Mouse (Mus musculus) G1E (cell line): ENCODE data around the gene Unc45b. TPM values are rescaled to one million over a fixed set of nuclear protein-coding genes. Genes with fewer than 3 reads are reported as not detected.

Experiments used
- ATAC-seq: 2 replicates; pipeline ENCODE4 v1.8.0; 2016; ENCODE audit warnings: mild to moderate bottlenecking; ENCODE audit not compliant: insufficient number of reproducible peaks, poor library complexity, low FRiP score, severe bottlenecking; ENCODE audit errors: extremely low read depth
- DNase-seq: peaks from one replicate; pipeline ENCODE4 v3.0.0; 2012; ENCODE audit warnings: low spot score
- H3K27me3 ChIP-seq: 2 replicates; pipeline ENCODE4 v1.6.1; 2012; ENCODE audit warnings: mild to moderate bottlenecking, low read length, inconsistent platforms; ENCODE audit not compliant: insufficient read depth
- H3K36me3 ChIP-seq: replicated peaks from 2 replicates; pipeline ENCODE3; 2012; ENCODE audit warnings: mild to moderate bottlenecking, inconsistent platforms
- H3K4me1 ChIP-seq: 2 replicates; pipeline ENCODE4 v1.6.1; 2012; ENCODE audit warnings: low read depth, low read length, inconsistent platforms, mixed read lengths; ENCODE audit not compliant: insufficient read depth
- H3K4me3 ChIP-seq: 2 replicates; pipeline ENCODE4 v1.5.1; 2012; ENCODE audit warnings: low read depth, mild to moderate bottlenecking, inconsistent platforms, low read length, moderate library complexity, mixed read lengths
- H3K9me3 ChIP-seq: replicated peaks from 2 replicates; pipeline ENCODE4 v1.6.1; 2012; ENCODE audit warnings: inconsistent platforms
- CTCF ChIP-seq: IDR thresholded peaks from 2 replicates; pipeline ENCODE4 v1.5.1; 2012; ENCODE audit warnings: low read depth, low read length, inconsistent platforms, mixed read lengths
- GATA1 ChIP-seq: IDR thresholded peaks from 2 replicates; pipeline ENCODE4 v1.6.1; 2012; ENCODE audit warnings: borderline replicate concordance, low read length, inconsistent platforms, mixed read lengths
- GATA2 ChIP-seq: IDR thresholded peaks from 2 replicates; pipeline ENCODE4 v1.6.1; 2012; ENCODE audit warnings: low read depth, low read length, inconsistent platforms, borderline replicate concordance
- POLR2AphosphoS5 ChIP-seq: IDR thresholded peaks from 2 replicates; pipeline ENCODE4 v1.6.1; 2012; ENCODE audit warnings: low read depth, low read length, inconsistent platforms; ENCODE audit not compliant: insufficient replicate concordance
- TAL1 ChIP-seq: conservative IDR thresholded peaks from 2 replicates; pipeline ENCODE4 v1.6.1; 2012; ENCODE audit warnings: low read depth, low read length, inconsistent platforms, mixed read lengths
- polyA plus RNA-seq: library from polyadenylated mRNA; stranded (reverse); fragments of >175 nt; gene quantifications from 2 replicates; pipeline ENCODE4 v1.2.3, GENCODE M21; 2012
- total RNA-seq, 2 experiments: library from RNA; stranded (forward) in 1 of 2; stranded (reverse) in 1 of 2; fragments of 200-1000 nt in 1 of 2; fragments of >200 nt in 1 of 2; fragmentation: Nextera tagmentation in 1 of 2; gene quantifications; 2 replicates each; pipeline ENCODE4 v1.2.3; 2014 to 2017

Unc45b gene
- total and polyA plus RNA-seq, 3 experiments: 0.01 to 0.38 (median 0.33) TPM

DNA sequence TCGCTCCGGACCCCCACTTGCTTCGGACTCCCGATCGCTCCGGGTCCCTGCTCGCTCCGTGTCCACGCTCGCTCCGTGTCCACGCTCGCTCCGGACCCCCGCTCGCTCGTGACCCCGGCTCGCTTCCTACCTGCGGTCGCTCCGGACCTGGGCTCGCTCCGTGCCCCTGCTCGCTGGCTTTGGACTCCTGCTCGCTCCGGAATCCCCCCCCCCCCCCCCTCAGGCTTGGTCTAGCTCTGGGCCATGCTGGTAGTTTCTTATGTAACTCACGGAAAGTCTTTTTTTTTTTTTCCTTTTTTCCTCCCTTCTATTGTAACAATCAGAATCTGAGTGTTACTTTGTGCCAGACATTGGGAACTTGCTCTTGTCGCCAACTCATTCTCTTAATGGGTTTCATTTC lies 22.8 kb downstream of the Unc45b start:
- Histone ChIP-seq H3K4me3 (no peak overlapping the region), H3K27me3 (peaks cover 6% of the 10 kb centered on the region), H3K9me3 (peaks cover 44% of the 10 kb centered on the region), H3K4me1 (no peaks in the 10 kb centered on the region), H3K36me3 (no peaks in the 10 kb centered on the region)
- ATAC-seq (no peak), DNase-seq (no peak)
- no peak for TF ChIP-seq GATA2
- no peak for TF ChIP-seq CTCF
- no peak for TF ChIP-seq GATA1
- no peak for TF ChIP-seq POLR2AphosphoS5
- no peak for TF ChIP-seq TAL1

DNA sequence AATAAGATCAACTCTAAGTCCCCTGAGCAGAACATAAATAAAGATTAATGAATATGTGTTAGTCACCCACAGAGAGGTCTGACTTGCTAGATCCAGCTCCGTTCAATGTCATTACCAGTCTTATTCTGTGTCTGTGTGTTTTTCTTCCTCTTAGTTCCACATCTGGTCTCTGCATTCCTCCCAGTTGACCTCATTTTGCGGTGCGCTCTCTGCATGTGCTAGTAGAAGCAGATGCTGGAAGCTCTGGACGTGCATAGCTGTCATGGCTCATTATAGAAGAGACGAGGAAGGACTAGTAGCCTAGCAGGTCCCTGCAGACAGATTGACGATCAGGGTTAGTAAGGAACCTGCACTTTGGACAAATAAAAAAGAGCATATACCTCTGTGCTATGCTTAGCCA lies 33.0 kb downstream of the Unc45b start:
- Histone ChIP-seq H3K4me1 (0 out of 2 replicates have a peak, but pooled peaks cover 3% of the 10 kb centered on the region), H3K36me3 (no peaks in the 10 kb centered on the region), H3K9me3 (no peaks in the 10 kb centered on the region), H3K4me3 (no peak overlapping the region), H3K27me3 (peaks cover 27% of the 10 kb centered on the region)
- ATAC-seq (no peak), DNase-seq (no peak)
- TF ChIP-seq CTCF: no peak
- TF ChIP-seq TAL1: no peak
- TF ChIP-seq POLR2AphosphoS5: no peak
- TF ChIP-seq GATA2: no peak
- TF ChIP-seq GATA1: no peak

DNA sequence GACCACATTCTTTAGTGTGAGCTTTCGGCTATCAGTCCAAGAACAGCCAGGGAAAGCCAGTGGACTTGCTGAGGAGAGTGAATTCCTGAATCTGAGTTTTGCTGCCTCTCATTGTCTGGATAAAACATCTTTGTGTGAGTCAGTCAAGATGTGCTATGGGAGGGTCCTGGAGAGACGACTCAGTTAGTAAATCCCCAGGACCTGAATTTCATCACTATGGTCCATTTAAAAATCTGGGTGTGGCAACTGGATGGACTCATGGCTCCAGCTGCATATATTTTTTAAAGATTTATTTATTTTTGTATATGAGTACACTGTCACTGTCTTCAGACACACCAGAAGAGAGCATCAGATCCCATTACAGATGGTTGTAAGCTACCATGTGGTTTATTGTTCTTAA lies 35.3 kb downstream of the Unc45b start:
- Histone ChIP-seq H3K4me3 (no peak overlapping the region), H3K9me3 (no peaks in the 10 kb centered on the region), H3K4me1 (peaks cover 10% of the 10 kb centered on the region), H3K36me3 (no peaks in the 10 kb centered on the region), H3K27me3 (peaks cover 37% of the 10 kb centered on the region)
- TF ChIP-seq GATA2 (no peak), GATA1 (no peak), TAL1 (no peak), CTCF (no peak), POLR2AphosphoS5 (no peak)
- no peak for DNase-seq
- no peak for ATAC-seq

DNA sequence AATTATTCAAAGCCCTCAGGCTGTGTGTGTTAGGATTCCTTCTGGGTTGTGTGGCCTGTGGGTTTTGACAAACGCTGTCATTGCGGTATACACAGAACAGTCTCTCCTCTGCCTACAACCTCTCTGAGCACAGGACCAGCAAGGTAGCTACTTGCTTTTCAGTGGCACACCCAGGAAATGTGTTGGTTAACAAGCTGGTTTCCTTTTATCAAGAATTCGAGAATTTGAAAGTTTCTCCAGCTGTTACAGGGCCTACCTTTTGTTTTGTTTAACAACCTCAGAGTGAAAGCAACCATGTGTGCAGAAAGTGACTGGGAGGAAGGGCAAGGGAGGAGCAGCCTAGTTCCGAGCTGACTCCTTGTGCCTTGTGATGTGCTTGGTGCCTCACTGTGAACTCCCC lies 37.1 kb downstream of the Unc45b start:
- peaks cover 27% of the 10 kb centered on the region for H3K4me1 ChIP-seq
- no peak for DNase-seq

DNA sequence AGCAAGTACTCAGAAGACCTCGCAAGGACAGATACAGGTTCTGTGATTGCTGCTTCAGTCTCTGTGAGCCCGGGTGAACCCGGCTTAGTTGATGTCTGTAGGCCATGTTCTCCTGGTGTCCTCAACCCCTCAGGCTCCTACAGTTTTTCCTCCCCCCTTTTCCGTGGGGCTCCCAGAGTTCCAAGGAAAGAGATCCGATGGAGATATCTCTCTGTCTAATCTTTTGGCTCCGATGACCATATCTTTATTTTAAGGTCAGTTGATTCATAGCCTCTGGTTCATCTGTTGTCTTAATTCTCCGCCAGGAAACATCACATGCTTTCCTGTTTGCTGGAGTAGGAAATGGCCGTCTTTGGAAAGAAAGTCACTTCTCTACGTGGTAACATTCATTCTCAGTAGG lies 38.7 kb downstream of the Unc45b start:
- ATAC-seq (no peak), DNase-seq (no peak)
- TF ChIP-seq GATA1: no peak
- no peak for TF ChIP-seq CTCF
- TF ChIP-seq GATA2: no peak
- TF ChIP-seq TAL1: no peak
- TF ChIP-seq POLR2AphosphoS5: no peak
- H3K9me3 ChIP-seq: no peaks in the 10 kb centered on the region
- H3K27me3 ChIP-seq: peaks cover 30% of the 10 kb centered on the region
- H3K4me3 ChIP-seq: no peak overlapping the region
- H3K4me1 ChIP-seq: peaks cover 36% of the 10 kb centered on the region
- H3K36me3 ChIP-seq: no peaks in the 10 kb centered on the region

More for the DNA sequence above, 37.1 kb downstream of the Unc45b start:
- Histone ChIP-seq H3K27me3 (peaks cover 37% of the 10 kb centered on the region), H3K36me3 (no peaks in the 10 kb centered on the region), H3K9me3 (no peaks in the 10 kb centered on the region), H3K4me3 (no peak overlapping the region)
- TF ChIP-seq CTCF (no peak), GATA2 (no peak)
- ATAC-seq: no peak

DNA sequence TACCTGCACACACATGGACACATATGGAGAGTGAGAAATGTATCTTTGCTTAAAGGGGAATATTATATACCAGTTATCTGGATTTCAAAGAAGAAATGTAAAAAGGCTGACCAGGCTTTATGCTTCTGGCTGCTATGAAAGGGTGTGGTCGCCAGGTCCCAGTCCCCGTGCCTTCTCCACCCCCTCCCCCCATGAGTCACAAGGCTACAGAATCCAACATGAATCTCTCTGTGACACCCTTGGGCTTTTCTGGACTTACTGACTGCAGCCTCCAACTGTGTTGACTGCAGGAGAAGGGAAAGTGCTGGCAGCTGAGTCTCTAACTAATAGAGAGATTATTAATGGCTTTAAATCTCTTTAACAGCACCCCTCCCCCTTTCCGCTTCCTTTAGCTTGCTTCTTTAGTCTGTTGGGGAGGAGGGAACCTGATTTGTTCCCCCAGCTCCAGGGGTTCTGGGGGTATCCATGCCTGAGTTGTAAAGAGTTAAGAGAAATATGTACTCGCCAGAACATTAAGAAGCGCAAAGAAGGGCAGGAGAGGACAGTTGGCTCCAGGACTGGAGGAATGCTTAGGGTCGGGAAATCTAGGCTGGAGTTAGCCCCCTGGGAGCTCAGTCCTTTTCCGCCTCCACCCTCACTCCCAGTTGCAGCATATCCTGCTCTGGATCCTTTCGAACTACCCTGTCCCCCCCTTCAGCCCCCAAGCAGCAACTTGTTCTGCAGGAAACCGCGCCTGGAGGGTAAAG lies 40.6 kb downstream of the Unc45b start, which contains the start of gene Slfn5:
Gene Slfn5, plus strand, starts transcription at position 614 of the 746 bp plus-strand sequence.
- ATAC-seq: no peak

More for the DNA sequence above, 40.6 kb downstream of the Unc45b start, which contains the start of gene Slfn5:
- peaks cover 28% of the 10 kb centered on the region for H3K27me3 ChIP-seq
- H3K9me3 ChIP-seq: no peaks in the 10 kb centered on the region
- TF ChIP-seq TAL1: no peak
- no peak for TF ChIP-seq CTCF
- TF ChIP-seq POLR2AphosphoS5: no peak
- TF ChIP-seq GATA2: no peak
- TF ChIP-seq GATA1: no peak
- H3K4me3 ChIP-seq: peak within 1 kb of the TSS; percentile 68
- no peak for DNase-seq
- peaks cover 42% of the 10 kb centered on the region for H3K4me1 ChIP-seq
- no peaks in the 10 kb centered on the region for H3K36me3 ChIP-seq
